Mouse (Mus musculus): ENCODE measurements around the gene Slc9b2. TPM values are rescaled to one million over a fixed set of nuclear protein-coding genes. Genes with fewer than 3 reads are reported as not detected.

Slc9b2 gene
- polyA plus RNA-seq, 1 experiment: 3.7 TPM

DNA sequence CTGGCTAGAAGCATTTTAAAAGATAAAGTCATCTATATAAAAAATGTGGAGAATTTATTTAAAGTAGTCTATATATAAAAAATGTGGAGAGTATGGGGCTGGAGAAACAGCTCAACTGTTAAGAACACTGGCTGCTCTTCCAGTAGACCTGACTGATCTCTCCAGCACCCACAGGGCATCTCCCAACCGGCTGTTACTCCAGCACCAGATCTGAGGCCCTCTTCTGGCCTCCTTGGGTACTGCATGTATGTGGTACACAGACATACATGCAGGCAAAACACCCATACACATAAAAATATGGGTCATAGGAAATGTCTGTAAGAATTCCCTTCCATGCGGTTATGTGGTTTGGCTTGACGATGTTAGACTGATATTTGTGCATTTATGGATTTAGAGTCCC is 21.1 kb downstream of the Slc9b2 start:
- H3K4me1 ChIP-seq (ENCODE audit: control insufficient read depth, insufficient read depth, low read length): peaks cover 2% of the 10 kb centered on the region
- no peak overlapping the region for H3K27ac ChIP-seq (ENCODE audit: insufficient read depth, low read length)
- no peak overlapping the region for H3K4me3 ChIP-seq (ENCODE audit: insufficient read depth, low read length)
- TF ChIP-seq POLR2A (IDR thresholded peaks at IDR 0.05; ENCODE audit: extremely low read depth, insufficient read depth, low read length): no peak
- TF ChIP-seq CTCF (IDR thresholded peaks at IDR 0.05; ENCODE audit: extremely low read depth, insufficient read depth, low read length): no peak

DNA sequence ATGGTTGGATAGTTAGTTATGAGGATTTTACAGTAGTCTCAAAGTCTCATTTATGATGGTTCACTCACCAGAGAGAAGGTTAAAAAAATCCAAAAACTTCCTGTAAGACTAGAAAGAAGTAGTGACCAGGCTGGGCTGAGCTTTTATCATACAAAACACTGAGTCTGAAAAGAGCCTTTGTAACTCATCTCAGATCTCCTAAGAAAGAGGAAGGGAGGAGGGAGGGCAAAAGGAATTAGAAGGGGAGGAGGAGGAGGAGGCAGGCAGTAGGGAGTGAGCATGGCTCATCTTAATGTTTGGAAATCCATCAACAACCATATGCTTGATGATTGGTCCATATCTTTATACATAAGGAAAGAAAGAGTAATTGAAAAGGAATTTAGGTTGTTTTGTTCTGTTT is 25.2 kb downstream of the Slc9b2 start:
- Histone ChIP-seq H3K4me1 (ENCODE audit: control insufficient read depth, insufficient read depth, low read length) (no peaks in the 10 kb centered on the region), H3K27ac (ENCODE audit: insufficient read depth, low read length) (no peak overlapping the region), H3K4me3 (ENCODE audit: insufficient read depth, low read length) (no peak overlapping the region)
- TF ChIP-seq CTCF (IDR thresholded peaks at IDR 0.05; ENCODE audit: extremely low read depth, insufficient read depth, low read length) (no peak), POLR2A (IDR thresholded peaks at IDR 0.05; ENCODE audit: extremely low read depth, insufficient read depth, low read length) (no peak)

DNA sequence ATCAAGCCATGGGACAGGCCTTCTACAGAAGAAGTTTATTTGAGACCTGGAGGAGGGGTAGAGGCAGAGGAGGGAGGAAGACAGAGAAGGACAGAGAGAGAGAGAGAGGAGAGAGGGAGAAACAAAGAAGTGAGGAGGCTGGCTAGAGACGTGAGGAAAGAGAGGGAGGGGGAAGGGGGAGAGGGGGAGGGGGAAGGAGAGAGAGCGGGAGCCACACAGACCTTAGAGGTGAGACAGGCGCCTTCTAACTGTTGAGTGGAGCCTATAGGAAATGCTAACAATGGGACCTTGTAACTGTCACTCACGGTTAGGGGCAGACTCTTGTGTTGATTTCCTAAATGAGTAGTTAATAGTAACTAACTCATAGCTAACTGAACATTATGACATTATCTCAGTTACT is 26.3 kb downstream of the Slc9b2 start:
- Histone ChIP-seq H3K4me3 (ENCODE audit: insufficient read depth, low read length) (no peak overlapping the region), H3K27ac (ENCODE audit: insufficient read depth, low read length) (no peak overlapping the region), H3K4me1 (ENCODE audit: control insufficient read depth, insufficient read depth, low read length) (no peaks in the 10 kb centered on the region)
- TF ChIP-seq POLR2A (IDR thresholded peaks at IDR 0.05; ENCODE audit: extremely low read depth, insufficient read depth, low read length) (no peak), CTCF (IDR thresholded peaks at IDR 0.05; ENCODE audit: extremely low read depth, insufficient read depth, low read length) (no peak)

DNA sequence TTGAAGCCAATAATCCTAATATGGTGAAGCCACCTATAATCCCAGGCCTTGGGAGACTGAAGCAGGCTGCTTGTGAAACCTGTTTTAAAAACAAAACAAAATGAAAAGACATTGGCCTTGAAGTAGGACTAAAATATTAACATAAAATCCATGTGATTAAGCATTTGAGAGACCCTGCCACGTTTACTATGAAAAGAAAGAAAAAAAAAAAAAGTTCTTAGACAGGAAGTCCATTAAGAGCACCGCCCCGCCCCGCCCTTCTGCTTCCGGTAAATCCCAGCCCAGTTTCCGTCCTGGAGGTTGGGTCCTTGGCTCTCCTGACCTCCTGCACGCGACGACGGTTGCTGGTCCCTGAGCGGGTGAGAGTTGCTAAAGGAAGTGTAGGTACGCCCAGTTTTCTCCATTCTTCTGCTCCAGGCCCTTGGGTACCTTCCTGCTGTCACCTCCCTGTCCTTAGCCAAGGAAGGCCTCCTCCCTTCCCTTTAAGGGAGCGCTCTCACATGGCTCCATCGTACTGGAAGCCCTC is 40.3 kb downstream of the Slc9b2 start, which contains the start of gene Slc9b1:
Slc9b1 (plus strand) TSS at position 291 of the 526 bp plus-strand sequence.
- no peaks in the 10 kb centered on the region for H3K4me1 ChIP-seq (ENCODE audit: control insufficient read depth, insufficient read depth, low read length)
- no peak for TF ChIP-seq CTCF (IDR thresholded peaks at IDR 0.05; ENCODE audit: extremely low read depth, insufficient read depth, low read length)
- no peak for TF ChIP-seq POLR2A (IDR thresholded peaks at IDR 0.05; ENCODE audit: extremely low read depth, insufficient read depth, low read length)
- no peak within 1 kb of the TSS for H3K27ac ChIP-seq (ENCODE audit: insufficient read depth, low read length)
- no peak within 1 kb of the TSS for H3K4me3 ChIP-seq (ENCODE audit: insufficient read depth, low read length)

DNA sequence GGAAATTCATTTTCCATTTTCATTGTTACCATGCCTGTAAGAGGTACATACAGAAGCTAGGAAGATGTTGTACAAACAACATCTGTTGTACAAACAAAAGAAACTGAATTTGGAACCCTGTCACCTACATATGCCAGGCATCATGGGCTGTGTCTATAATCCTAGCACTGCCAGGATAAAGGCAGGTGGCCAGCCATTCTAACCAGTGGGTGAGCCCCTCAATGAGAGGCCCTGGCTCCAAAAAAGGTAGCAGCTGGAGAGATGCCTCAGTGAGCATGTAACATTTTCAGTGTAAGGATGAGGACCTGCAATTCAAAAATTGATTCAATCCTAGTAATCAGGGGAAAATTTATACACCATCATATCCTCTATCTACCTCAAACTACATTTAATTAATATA is 41.5 kb downstream of the Slc9b2 start:
- Histone ChIP-seq H3K4me1 (ENCODE audit: control insufficient read depth, insufficient read depth, low read length) (no peaks in the 10 kb centered on the region), H3K4me3 (ENCODE audit: insufficient read depth, low read length) (no peak overlapping the region), H3K27ac (ENCODE audit: insufficient read depth, low read length) (no peak overlapping the region)
- no peak for TF ChIP-seq POLR2A (IDR thresholded peaks at IDR 0.05; ENCODE audit: extremely low read depth, insufficient read depth, low read length)
- TF ChIP-seq CTCF (IDR thresholded peaks at IDR 0.05; ENCODE audit: extremely low read depth, insufficient read depth, low read length): no peak

DNA sequence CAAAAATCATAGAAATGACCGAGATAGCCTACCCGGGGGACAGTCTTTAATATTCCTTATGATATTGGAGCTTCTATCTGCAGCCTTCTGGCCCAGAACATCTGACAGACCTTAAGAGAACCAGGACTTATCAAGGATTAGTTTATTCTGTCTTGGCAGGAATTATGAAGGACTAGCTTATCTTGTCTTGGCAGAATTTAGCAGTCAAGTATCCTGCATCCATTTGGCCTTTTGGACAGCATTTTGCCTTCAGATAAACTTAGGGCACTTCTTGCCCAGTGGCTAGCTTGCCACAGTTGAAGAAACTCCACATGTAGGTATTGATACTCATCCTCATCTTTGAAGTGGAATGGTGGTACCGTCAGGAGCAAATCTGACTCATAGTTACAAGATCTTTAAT is 44.4 kb downstream of the Slc9b2 start:
- no peak overlapping the region for H3K27ac ChIP-seq (ENCODE audit: insufficient read depth, low read length)
- TF ChIP-seq CTCF (IDR thresholded peaks at IDR 0.05; ENCODE audit: extremely low read depth, insufficient read depth, low read length) (no peak), POLR2A (IDR thresholded peaks at IDR 0.05; ENCODE audit: extremely low read depth, insufficient read depth, low read length) (no peak)
- no peaks in the 10 kb centered on the region for H3K4me1 ChIP-seq (ENCODE audit: control insufficient read depth, insufficient read depth, low read length)
- H3K4me3 ChIP-seq (ENCODE audit: insufficient read depth, low read length): no peak overlapping the region

DNA sequence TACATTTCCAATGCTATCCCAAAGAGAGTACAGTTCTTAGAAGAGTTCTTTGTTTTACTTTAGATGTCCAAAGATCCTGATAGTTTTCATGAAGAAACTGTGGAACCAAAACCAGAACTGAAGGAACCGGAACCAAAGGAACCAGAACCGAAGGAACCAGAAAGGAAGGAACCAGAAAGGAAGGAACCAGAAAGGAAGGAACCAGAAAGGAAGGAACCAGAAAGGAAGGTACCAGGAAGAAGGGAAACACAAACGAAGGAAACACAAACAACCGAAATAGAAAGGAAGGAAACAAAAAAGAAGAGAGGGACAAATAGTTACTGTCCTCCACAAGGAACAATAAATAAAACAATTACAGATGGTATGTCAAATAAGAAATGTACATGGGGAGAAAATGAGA is 49.9 kb downstream of the Slc9b2 start:
- no peak overlapping the region for H3K4me3 ChIP-seq (ENCODE audit: insufficient read depth, low read length)
- H3K27ac ChIP-seq (ENCODE audit: insufficient read depth, low read length): no peak overlapping the region
- TF ChIP-seq CTCF (IDR thresholded peaks at IDR 0.05; ENCODE audit: extremely low read depth, insufficient read depth, low read length): no peak
- TF ChIP-seq POLR2A (IDR thresholded peaks at IDR 0.05; ENCODE audit: extremely low read depth, insufficient read depth, low read length): no peak
- no peaks in the 10 kb centered on the region for H3K4me1 ChIP-seq (ENCODE audit: control insufficient read depth, insufficient read depth, low read length)

DNA sequence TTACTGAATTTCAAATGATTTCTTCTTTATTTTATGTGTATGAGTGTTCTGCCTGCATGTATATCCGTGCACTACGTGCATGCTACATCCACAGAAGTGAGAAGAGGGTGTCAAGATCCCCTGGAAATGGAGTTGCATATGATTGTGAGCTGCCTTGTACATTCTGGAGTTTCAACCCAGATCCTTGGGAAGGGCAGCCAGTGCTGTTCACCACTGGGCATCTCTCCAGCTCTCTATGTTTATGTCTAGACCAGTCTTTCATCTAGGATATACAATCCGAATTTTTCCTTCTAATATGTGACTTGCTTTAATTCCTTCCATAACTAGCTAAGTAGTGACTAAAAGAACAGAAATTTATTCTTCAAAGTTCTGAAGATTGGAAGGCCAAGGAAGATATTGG is 68.3 kb downstream of the Slc9b2 start:
- Histone ChIP-seq H3K4me3 (ENCODE audit: insufficient read depth, low read length) (no peak overlapping the region), H3K27ac (ENCODE audit: insufficient read depth, low read length) (no peak overlapping the region), H3K4me1 (ENCODE audit: control insufficient read depth, insufficient read depth, low read length) (no peaks in the 10 kb centered on the region)
- TF ChIP-seq CTCF (IDR thresholded peaks at IDR 0.05; ENCODE audit: extremely low read depth, insufficient read depth, low read length) (no peak), POLR2A (IDR thresholded peaks at IDR 0.05; ENCODE audit: extremely low read depth, insufficient read depth, low read length) (no peak)

DNA sequence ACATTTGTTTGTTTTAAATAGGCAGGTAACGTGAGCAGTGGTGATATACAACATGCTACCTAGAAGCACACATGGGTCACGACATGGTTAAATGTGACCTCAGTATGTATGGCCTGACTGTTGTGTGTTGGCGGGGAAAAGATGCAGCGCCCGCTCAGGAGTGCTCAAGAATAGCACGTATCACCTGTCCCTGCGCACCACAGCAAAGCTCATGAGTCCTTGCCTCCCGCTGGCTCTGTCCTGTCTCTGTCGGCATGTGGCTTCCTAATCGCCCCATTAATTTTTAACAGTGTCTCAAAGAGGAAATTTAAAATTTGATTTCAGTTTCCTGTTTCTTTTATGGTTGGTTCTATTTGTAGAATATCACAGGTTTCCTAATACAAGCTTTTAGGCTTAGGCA is 69.9 kb downstream of the Slc9b2 start:
- no peaks in the 10 kb centered on the region for H3K4me1 ChIP-seq (ENCODE audit: control insufficient read depth, insufficient read depth, low read length)
- H3K4me3 ChIP-seq (ENCODE audit: insufficient read depth, low read length): no peak overlapping the region
- no peak overlapping the region for H3K27ac ChIP-seq (ENCODE audit: insufficient read depth, low read length)
- TF ChIP-seq POLR2A (IDR thresholded peaks at IDR 0.05; ENCODE audit: extremely low read depth, insufficient read depth, low read length): no peak
- TF ChIP-seq CTCF (IDR thresholded peaks at IDR 0.05; ENCODE audit: extremely low read depth, insufficient read depth, low read length): no peak

DNA sequence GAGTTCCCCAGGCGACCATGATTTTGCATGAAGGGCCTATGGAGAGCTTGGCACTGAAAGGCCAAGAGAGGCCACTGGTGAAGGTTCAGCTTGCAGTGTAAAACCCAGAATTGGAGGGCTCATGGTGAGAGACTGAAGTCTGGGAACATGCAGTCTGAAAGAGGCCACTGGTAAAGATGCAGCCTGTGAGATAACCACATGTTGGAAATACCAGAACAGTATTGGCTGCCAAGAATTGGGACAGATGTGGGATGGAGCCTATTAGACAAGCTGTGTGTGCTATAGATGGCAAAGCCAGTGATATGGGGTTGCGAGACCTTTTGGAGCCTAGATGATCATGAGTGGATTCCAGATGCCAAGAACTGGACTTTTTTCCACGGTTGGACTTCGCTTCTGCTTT is 72.4 kb downstream of the Slc9b2 start:
- no peak overlapping the region for H3K4me3 ChIP-seq (ENCODE audit: insufficient read depth, low read length)
- no peak overlapping the region for H3K27ac ChIP-seq (ENCODE audit: insufficient read depth, low read length)
- no peaks in the 10 kb centered on the region for H3K4me1 ChIP-seq (ENCODE audit: control insufficient read depth, insufficient read depth, low read length)
- TF ChIP-seq CTCF (IDR thresholded peaks at IDR 0.05; ENCODE audit: extremely low read depth, insufficient read depth, low read length) (no peak), POLR2A (IDR thresholded peaks at IDR 0.05; ENCODE audit: extremely low read depth, insufficient read depth, low read length) (no peak)

Data from cortical plate, adult 2 months (tissue).